Mouse (Mus musculus) liver, embryonic 12.5 days (tissue): ENCODE measurements around the gene Chsy1. TPM values are rescaled to one million over a fixed set of nuclear protein-coding genes. Genes with fewer than 3 reads are reported as not detected.

Experiments
- ATAC-seq: fragments of 200-750 bp; cut with Nextera tagmentation; 2 replicates; pipeline ENCODE4 v1.8.0; 2017; ENCODE audit warnings: moderate number of reproducible peaks, mild to moderate bottlenecking, moderate library complexity
- H3K27ac ChIP-seq: fragments of 300-500 bp; sonication (generic); 2 replicates; pipeline ENCODE4 v1.5.1; 2016; ENCODE audit warnings: mild to moderate bottlenecking
- H3K27me3 ChIP-seq: fragments of 300-500 bp; sonication (generic); replicated peaks from 2 replicates; pipeline ENCODE4 v1.6.1; 2016; ENCODE audit warnings: mild to moderate bottlenecking, moderate library complexity
- H3K36me3 ChIP-seq: fragments of 300-500 bp; sonication (generic); 2 replicates; pipeline ENCODE4 v1.6.1; 2016; ENCODE audit warnings: mild to moderate bottlenecking, moderate library complexity
- H3K4me1 ChIP-seq: fragments of 300-500 bp; sonication (generic); 2 replicates; pipeline ENCODE4 v1.6.1; 2016
- H3K4me2 ChIP-seq: fragments of 300-500 bp; sonication (generic); 2 replicates; pipeline ENCODE4 v1.6.1; 2016; ENCODE audit warnings: mild to moderate bottlenecking, moderate library complexity
- H3K4me3 ChIP-seq: fragments of 300-500 bp; sonication (generic); 2 replicates; pipeline ENCODE4 v1.5.1; 2016; ENCODE audit warnings: mild to moderate bottlenecking, moderate library complexity
- H3K9ac ChIP-seq: fragments of 300-500 bp; sonication (generic); 2 replicates; pipeline ENCODE4 v1.6.1; 2016; ENCODE audit warnings: mild to moderate bottlenecking, moderate library complexity
- H3K9me3 ChIP-seq: fragments of 300-500 bp; sonication (generic); replicated peaks from 2 replicates; pipeline ENCODE4 v1.6.1; 2016; ENCODE audit warnings: mild to moderate bottlenecking, moderate library complexity
- WGBS: fragments of 180-500 bp; shearing (Covaris S2); methylation state at CpG from one replicate; pipeline ENCODE4 v1.1.7; 2016; ENCODE audit not compliant: insufficient replicate concordance; 5-methylcytosine and 5-hydroxymethylcytosine counted together
- polyA plus RNA-seq: library from polyadenylated mRNA; unstranded; fragments of >200 nt; fragmentation: Nextera tagmentation; extraction: Ambion mirVana; gene quantifications from 2 replicates; pipeline ENCODE4 v1.2.1, GENCODE M21; 2016

The Chsy1 gene
- polyA plus RNA-seq, 1 experiment from 2014 or later: 12.0 TPM

GRCm38 (mm10) chr7:66147156-66147555, 37.8 kb downstream of the Chsy1 start:
- Histone ChIP-seq H3K4me1 (peaks cover 37% of the 10 kb centered on the region), H3K36me3 (peaks cover 49% of the 10 kb centered on the region), H3K9me3 (no peaks in the 10 kb centered on the region), H3K9ac (no peak overlapping the region), H3K4me2 (no peak overlapping the region), H3K27me3 (no peaks in the 10 kb centered on the region), H3K27ac (no peak overlapping the region), H3K4me3 (no peak overlapping the region)
- ATAC-seq: no peak
- WGBS: 90% methylated on average over 1 of the region's 1 CpGs

- Histone ChIP-seq H3K4me3 (no peak overlapping the region), H3K9me3 (no peaks in the 10 kb centered on the region), H3K27me3 (no peaks in the 10 kb centered on the region), H3K9ac (no peak overlapping the region), H3K4me1 (peaks cover 31% of the 10 kb centered on the region), H3K36me3 (peaks cover 49% of the 10 kb centered on the region), H3K27ac (no peak overlapping the region), H3K4me2 (no peak overlapping the region)
- no peak for ATAC-seq
- WGBS: 93% methylated on average over 3 of the region's 3 CpGs
These were observed 38.5 kb downstream of the Chsy1 start for GRCm38 (mm10) chr7:66147816-66148215.

DNA sequence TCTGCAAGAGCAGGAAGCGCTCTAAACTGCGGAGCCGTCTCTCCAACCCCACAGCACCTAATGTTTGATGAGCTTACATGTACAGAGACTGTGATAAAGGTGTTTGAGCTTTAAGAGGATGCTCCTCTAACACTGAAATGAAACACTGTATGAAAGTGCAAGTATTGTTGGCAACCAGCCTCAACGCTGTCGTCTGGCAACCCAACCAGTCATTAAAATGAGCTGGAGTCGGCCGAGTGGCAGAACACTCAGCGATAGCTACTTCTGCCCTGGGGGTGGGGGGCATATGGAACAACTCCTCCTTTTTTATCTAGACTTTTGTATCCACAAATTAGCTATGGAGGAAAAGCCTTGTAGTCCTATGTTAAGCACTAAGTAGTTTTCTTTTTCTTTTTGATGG, 40.2 kb downstream of the Chsy1 start:
- Histone ChIP-seq H3K4me1 (peaks cover 26% of the 10 kb centered on the region), H3K9me3 (no peaks in the 10 kb centered on the region), H3K36me3 (peaks cover 50% of the 10 kb centered on the region), H3K4me2 (no peak overlapping the region), H3K27ac (no peak overlapping the region), H3K9ac (no peak overlapping the region), H3K4me3 (no peak overlapping the region), H3K27me3 (no peaks in the 10 kb centered on the region)
- WGBS: 88% methylated on average over 8 of the region's 8 CpGs
- no peak for ATAC-seq

GRCm38 (mm10) chr7:66150411-66150810, 41.1 kb downstream of the Chsy1 start:
- H3K27ac ChIP-seq: no peak overlapping the region
- peaks cover 51% of the 10 kb centered on the region for H3K36me3 ChIP-seq
- no peak overlapping the region for H3K4me3 ChIP-seq
- H3K9ac ChIP-seq: no peak overlapping the region
- H3K4me2 ChIP-seq: no peak overlapping the region
- no peaks in the 10 kb centered on the region for H3K9me3 ChIP-seq
- ATAC-seq: no peak
- WGBS: 81% methylated on average over 3 of the region's 3 CpGs
- peaks cover 26% of the 10 kb centered on the region for H3K4me1 ChIP-seq
- H3K27me3 ChIP-seq: no peaks in the 10 kb centered on the region

- WGBS: 81% methylated on average over 9 of the region's 9 CpGs
- ATAC-seq: no peak
- no peak overlapping the region for H3K9ac ChIP-seq
These were observed 48.1 kb downstream of the Chsy1 start for GRCm38 (mm10) chr7:66157413-66157812.

DNA sequence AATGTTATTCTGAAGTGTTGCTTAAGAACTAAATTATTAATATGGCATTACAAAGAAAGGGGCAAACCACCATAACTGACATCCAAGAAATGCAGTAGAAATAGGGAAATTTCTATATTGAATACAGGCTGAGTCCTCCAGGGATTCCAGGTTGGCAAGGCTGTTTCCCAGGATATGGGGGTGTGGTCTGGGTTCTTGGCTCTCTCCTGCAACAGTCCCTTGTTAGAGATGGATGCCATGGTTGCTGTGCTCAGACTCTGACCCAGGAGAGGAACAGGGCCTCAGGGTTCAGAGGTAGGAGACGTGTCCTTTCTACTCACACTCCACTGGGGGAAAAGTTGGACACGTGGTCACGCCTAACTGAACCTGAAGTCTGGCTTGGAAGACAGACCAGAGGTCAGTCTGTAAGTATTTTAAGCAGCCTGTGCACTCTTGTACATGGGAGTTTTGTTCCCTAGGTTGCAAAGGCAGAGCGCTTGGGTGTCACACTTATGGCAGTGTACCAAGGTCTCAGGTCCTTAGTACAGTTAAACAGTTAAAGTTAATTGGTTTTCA, 48.6 kb downstream of the Chsy1 start:
- Histone ChIP-seq H3K4me1 (peaks cover 48% of the 10 kb centered on the region), H3K9me3 (no peaks in the 10 kb centered on the region), H3K36me3 (peaks cover 54% of the 10 kb centered on the region), H3K4me3 (no peak overlapping the region), H3K27me3 (no peaks in the 10 kb centered on the region), H3K9ac (no peak overlapping the region), H3K4me2 (no peak overlapping the region), H3K27ac (no peak overlapping the region; the same call in 1 of the 2 replicates)
- ATAC-seq: no peak
- WGBS: 89% methylated on average over 4 of the region's 4 CpGs

More at GRCm38 (mm10) chr7:66157413-66157812, 48.1 kb downstream of the Chsy1 start:
- Histone ChIP-seq H3K36me3 (peaks cover 54% of the 10 kb centered on the region), H3K4me2 (no peak overlapping the region), H3K9me3 (no peaks in the 10 kb centered on the region), H3K27ac (no peak overlapping the region), H3K27me3 (no peaks in the 10 kb centered on the region), H3K4me1 (peaks cover 48% of the 10 kb centered on the region), H3K4me3 (no peak overlapping the region)

DNA sequence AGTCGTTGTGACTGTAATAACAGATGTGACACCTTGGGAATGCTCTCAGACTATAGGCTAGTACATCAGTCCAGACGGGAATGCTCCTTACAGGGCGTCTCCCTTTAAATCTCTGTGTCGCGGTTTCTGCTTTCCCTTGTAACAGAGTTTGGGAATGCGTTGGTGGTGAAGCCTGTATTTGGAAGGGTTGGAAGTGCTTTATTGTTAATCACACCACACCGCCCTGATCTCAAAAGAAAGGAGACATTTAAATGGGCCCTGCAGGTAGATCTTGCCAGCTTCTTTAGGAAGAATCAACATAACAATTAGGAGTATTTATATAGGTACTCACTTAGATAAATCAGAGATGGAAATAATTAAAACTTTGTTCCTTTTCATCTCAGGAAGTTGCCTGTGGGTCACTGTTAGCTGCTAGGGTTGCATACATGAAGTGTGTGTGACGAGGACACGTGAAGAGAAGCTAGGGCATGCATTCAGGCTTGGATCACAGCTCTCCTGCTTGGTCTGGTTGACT, 49.4 kb downstream of the Chsy1 start:
- Histone ChIP-seq H3K4me1 (peaks cover 55% of the 10 kb centered on the region), H3K27ac (no peak overlapping the region), H3K36me3 (peaks cover 53% of the 10 kb centered on the region), H3K9ac (no peak overlapping the region), H3K4me2 (no peak overlapping the region), H3K27me3 (no peaks in the 10 kb centered on the region), H3K9me3 (no peaks in the 10 kb centered on the region), H3K4me3 (no peak overlapping the region)
- 89% methylated on average over 9 of the region's 9 CpGs for whole genome bisulfite sequencing
- ATAC-seq: no peak

- Histone ChIP-seq H3K9me3 (no peaks in the 10 kb centered on the region), H3K4me3 (no peak overlapping the region), H3K36me3 (peaks cover 52% of the 10 kb centered on the region), H3K4me2 (no peak overlapping the region), H3K4me1 (peaks cover 58% of the 10 kb centered on the region), H3K27ac (no peak overlapping the region), H3K27me3 (no peaks in the 10 kb centered on the region), H3K9ac (no peak overlapping the region)
- no peak for ATAC-seq
- 51% methylated on average over 5 of the region's 5 CpGs for WGBS
These were observed 50.6 kb downstream of the Chsy1 start for GRCm38 (mm10) chr7:66159961-66160360.

DNA sequence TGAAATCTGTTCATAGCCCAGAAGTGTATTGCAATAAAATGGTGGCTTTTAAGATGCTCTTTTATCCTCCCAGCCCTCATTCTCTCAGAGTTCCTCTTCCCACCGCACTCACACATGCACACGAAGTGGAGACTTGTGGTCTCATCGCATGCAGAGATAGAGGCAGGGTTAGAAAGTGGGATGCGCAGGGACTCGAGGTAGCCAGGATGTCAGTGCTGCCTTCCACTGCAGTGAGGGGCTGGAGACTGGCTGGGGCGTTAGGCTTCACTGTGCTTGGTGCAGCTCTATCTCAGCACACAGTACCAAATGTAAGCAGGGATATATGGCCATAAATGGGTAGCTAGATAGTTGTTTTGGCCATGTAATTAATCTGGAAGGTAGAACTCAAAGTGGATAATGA, 52.5 kb downstream of the Chsy1 start:
- Histone ChIP-seq H3K4me1 (peaks cover 41% of the 10 kb centered on the region), H3K4me3 (no peak overlapping the region), H3K9ac (no peak overlapping the region), H3K36me3 (peaks cover 41% of the 10 kb centered on the region), H3K27me3 (no peaks in the 10 kb centered on the region), H3K4me2 (no peak overlapping the region), H3K27ac (no peak overlapping the region), H3K9me3 (no peaks in the 10 kb centered on the region)
- 67% methylated on average over 6 of the region's 6 CpGs for WGBS
- ATAC-seq: no peak

DNA sequence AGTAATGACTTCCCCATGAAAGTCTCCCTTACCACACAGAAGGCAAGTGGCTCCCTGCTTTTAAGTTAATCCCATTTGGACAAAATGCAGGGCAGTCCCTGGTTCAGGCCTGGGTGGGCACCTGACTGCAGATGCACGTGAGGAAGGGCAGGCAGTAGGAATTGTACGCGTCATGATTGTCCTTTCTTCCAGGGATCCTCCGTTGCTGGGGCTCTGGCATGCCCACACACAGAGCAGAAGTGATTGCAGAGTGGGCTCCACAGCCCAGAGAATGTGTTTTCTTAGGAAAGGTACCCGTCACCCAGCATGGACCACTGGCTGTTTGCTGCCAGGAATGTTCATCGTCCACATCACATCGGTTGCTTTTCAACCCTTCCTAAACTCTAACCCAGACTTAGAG, 53.2 kb downstream of the Chsy1 start:
- Histone ChIP-seq H3K27ac (0 out of 2 replicates have a peak overlapping the region, but pooled peaks have one; percentile 1), H3K4me3 (no peak overlapping the region), H3K9me3 (no peaks in the 10 kb centered on the region), H3K36me3 (peaks cover 34% of the 10 kb centered on the region), H3K9ac (no peak overlapping the region), H3K4me2 (no peak overlapping the region), H3K27me3 (no peaks in the 10 kb centered on the region), H3K4me1 (peaks cover 35% of the 10 kb centered on the region)
- 88% methylated on average over 7 of the region's 7 CpGs for WGBS
- no peak for ATAC-seq

DNA sequence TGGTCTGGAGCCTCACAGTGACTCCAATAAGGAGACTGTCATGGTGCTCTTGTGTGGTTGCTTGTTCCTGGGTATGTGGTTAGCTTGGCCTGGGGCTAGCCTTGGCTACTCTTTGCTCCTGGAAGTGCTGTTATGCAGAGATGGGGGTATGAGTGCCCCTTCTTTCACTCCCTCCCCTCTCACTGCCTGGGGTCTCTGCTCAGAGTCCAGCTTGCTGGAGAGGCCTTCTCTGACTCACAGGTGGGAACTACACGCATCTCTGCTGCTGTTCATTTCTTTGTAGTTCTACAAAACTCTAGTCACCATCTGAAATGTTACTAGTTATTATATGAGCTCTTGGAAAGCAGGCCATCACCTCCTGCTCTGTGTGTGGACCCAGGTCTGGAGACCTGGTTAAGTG, 53.7 kb downstream of the Chsy1 start:
- Histone ChIP-seq H3K4me3 (no peak overlapping the region), H3K4me1 (peaks cover 30% of the 10 kb centered on the region), H3K27me3 (no peaks in the 10 kb centered on the region), H3K27ac (peak overlapping the region; percentile 12; the same call in 1 of the 2 replicates), H3K4me2 (no peak overlapping the region), H3K36me3 (peaks cover 32% of the 10 kb centered on the region), H3K9ac (no peak overlapping the region), H3K9me3 (no peaks in the 10 kb centered on the region)
- WGBS: 95% methylated on average over 1 of the region's 1 CpGs
- no peak for ATAC-seq

DNA sequence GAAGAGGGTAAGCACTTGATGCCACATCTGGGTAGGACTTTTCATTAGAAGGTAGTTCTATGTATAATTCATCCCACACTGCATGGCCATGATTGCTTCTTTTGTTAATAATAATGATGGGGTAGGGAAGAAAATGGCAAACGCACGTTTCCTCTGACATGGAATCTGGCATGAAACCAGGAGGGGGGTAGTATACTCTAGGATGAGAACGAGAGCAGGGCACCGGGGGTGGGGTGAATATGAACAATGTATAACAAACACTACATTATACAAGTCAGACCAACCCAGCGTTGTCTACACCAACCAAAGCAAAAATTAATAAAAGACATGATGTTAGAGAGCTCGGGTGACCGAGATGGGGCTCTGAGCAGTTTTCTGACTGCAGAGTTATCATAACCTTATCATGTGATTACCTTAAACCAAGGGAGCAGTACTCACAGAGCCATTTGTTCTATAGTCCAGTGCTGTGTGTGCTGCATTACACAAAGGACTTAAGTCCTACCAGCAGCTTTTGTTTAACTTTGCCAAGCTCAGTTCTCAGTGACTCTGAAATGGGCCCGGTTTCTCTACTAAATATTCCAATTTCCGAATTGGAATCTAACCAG, 55.2 kb downstream of the Chsy1 start:
- Histone ChIP-seq H3K27me3 (no peaks in the 10 kb centered on the region), H3K4me3 (no peak overlapping the region), H3K9ac (no peak overlapping the region), H3K9me3 (no peaks in the 10 kb centered on the region), H3K27ac (peak overlapping the region; percentile 17; the same call in 1 of the 2 replicates), H3K4me2 (no peak overlapping the region), H3K36me3 (peaks cover 34% of the 10 kb centered on the region), H3K4me1 (peaks cover 41% of the 10 kb centered on the region)
- 77% methylated on average over 9 of the region's 9 CpGs for WGBS
- ATAC-seq: no peak
